Mouse (Mus musculus) common myeloid progenitor, adult 5-6 weeks (primary cell): ENCODE results near the gene Pou3f1. TPM values are rescaled to one million over a fixed set of nuclear protein-coding genes. Genes with fewer than 3 reads are reported as not detected.
A peak's percentile ranks its signal among the peaks of the same experiment; 100 is the strongest.

Experiments used
- ATAC-seq: replicated peaks from 2 replicates; pipeline ENCODE4 v1.8.0; 2016; ENCODE audit warnings: low read depth, mild to moderate bottlenecking, moderate TSS enrichment, inconsistent platforms; ENCODE audit not compliant: poor library complexity, severe bottlenecking
- total RNA-seq: library from RNA; stranded (forward); fragments of 200-1000, 187-1606 nt; gene quantifications from 2 replicates; pipeline ENCODE4 v1.2.3, GENCODE M21; 2017

Gene Pou3f1
- total RNA-seq, 1 experiment from 2014 or later: not detected

DNA sequence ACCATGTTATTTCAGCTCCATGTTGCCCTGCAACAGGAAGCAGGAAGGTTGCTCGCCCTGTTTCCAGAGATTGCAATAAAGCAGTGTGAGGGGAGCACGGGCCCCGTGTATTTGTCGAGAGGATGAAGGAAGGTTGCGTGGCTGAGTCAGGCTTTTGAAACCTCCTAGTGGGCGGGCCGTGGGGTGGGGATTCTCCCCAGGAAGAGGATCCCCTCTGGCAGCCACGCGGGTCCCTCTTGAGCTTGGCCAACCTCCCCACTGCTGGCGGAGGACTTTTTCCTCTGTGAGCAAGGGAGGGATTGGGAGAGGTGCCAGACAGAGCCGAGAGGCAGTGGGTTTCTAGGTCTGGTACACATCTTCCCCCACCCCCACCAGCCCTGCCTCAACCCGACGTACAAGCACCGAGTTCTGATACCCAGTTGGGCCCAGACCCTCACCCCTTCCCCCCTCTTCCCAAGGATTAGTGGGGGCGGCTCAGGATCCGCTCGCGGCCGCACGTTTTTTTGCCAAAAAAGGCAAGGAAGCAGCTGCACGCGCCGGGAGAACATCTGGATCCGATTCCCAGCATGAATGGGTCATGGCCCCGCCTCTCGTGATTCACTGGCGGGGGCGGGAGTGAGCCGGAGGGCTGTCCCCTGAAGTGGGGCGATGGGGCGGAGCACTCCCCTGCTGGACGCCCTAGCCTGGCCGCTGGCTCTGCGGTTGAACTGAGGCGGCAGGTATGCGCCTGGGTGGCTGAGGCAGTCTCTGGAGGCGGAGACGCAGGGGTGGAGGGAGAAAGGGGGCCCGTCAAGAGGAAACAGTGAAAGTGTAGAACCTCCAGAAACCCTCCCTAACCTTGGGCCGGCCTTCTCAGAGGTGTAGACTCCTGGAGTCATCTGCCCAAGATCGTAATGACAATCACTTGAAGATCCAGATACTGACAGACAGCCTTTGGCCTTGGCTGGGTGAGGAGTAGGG, 52.2 kb downstream of the Pou3f1 start:
- ATAC-seq: peak; percentile 68

DNA sequence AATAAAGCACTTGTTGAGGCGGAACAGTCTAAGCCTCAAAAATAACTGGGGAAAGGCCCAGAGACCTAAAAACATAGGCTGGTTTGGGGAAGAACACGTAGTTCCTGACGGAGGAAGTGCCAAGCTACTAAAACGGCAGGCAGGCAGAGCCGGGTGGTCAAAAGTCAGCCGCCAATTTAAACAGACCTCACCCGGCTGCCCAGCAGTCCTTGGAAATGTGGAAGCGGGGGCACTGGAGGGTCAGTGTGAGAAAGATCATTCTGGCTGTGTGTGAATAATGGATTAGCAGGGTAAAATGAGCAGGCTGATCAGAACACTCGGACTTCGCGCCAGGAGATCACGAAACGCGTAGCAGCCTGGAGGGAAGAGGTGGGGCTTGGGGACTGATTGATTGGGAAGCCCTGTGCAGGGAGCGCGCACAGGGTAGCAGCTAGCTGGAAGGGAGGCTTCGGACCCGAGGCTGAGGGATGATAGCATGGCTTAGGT, 53.4 kb downstream of the Pou3f1 start:
- ATAC-seq: no peak

Other genes starting within 250 kb of the Pou3f1 start
- gene 3100002H09Rik, start 46.0 kb upstream of the Pou3f1 start, total RNA-seq: not detected in 2 replicates
- gene Utp11, start 36.8 kb downstream of the Pou3f1 start, total RNA-seq: 86.8 and 98.8 TPM in 2 replicates
- gene Fhl3, start 43.9 kb downstream of the Pou3f1 start, total RNA-seq: 4.1 and 5.3 TPM in 2 replicates
- gene Sf3a3, start 58.0 kb downstream of the Pou3f1 start, total RNA-seq: 162 and 189 TPM in 2 replicates
- gene Inpp5b, start 85.0 kb downstream of the Pou3f1 start, total RNA-seq: 32.2 and 50.2 TPM in 2 replicates
- gene Mtf1, start 145.3 kb downstream of the Pou3f1 start, total RNA-seq: 26.1 and 35.9 TPM in 2 replicates
- gene Yrdc, start 193.9 kb downstream of the Pou3f1 start, total RNA-seq: 33.4 and 55.0 TPM in 2 replicates
- 2.9 and 7.0 TPM in 2 replicates for gene 1110065P20Rik, start 194.4 kb downstream of the Pou3f1 start, total RNA-seq
- 0.55 TPM in 1 of 2 replicates, not detected in the other for gene Maneal, start 205.4 kb downstream of the Pou3f1 start, total RNA-seq
- gene Epha10, start 224.1 kb downstream of the Pou3f1 start, total RNA-seq: not detected in 2 replicates